Mouse (Mus musculus) ovary, adult 10 weeks (tissue): Measurements from ENCODE around the gene Stk38. TPM values are rescaled to one million over a fixed set of nuclear protein-coding genes. Genes with fewer than 3 reads are reported as not detected.

Source experiments
- polyA plus RNA-seq: library from polyadenylated mRNA; stranded (reverse); fragments of 350-450 nt; fragmentation: Illumina TruSeq; extraction: RNeasy Lipid Tissue Mini Kit (QIAGEN cat#74804); gene quantifications from one replicate; pipeline ENCODE4 v1.2.3, GENCODE M21; 2014

Gene Stk38
- 99.1 TPM for polyA plus RNA-seq

GRCm38 (mm10) chr17:29007641-29008325 lies at the start of gene Stk38:
Gene Stk38 (minus strand): TSS chr17:29007995.

GRCm38 (mm10) chr17:29032274-29033069 lies 24.7 kb upstream of the Stk38 start, which contains the start of gene Srsf3:
Gene Srsf3 (plus strand): TSS chr17:29032628.

GRCm38 (mm10) chr17:28951831-28952799 lies 55.7 kb downstream of the Stk38 start, which contains the start of gene Kctd20:
Gene Kctd20 (plus strand): TSS chr17:28951950.

GRCm38 (mm10) chr17:28943740-28944139 lies 64.1 kb downstream of the Stk38 start, which contains the start of gene Pxt1:
Gene Pxt1 (minus strand): TSS chr17:28943840.

Other genes starting within 250 kb of the Stk38 start
- gene Mapk13, start 238.7 kb downstream of the Stk38 start, polyA plus RNA-seq = not detected
- gene Brpf3, start 206.9 kb downstream of the Stk38 start, polyA plus RNA-seq = 18.4 TPM
- not detected for gene Pnpla1, start 149.6 kb downstream of the Stk38 start, polyA plus RNA-seq
- gene 4930539E08Rik, start 92.7 kb downstream of the Stk38 start, polyA plus RNA-seq = not detected
- gene Pxt1, start 64.2 kb downstream of the Stk38 start, polyA plus RNA-seq = not detected
- 54.1 TPM for gene Kctd20, start 56.0 kb downstream of the Stk38 start, polyA plus RNA-seq
- 744 TPM for gene Srsf3, start 24.6 kb upstream of the Stk38 start, polyA plus RNA-seq
- gene Cdkn1a, start 83.0 kb upstream of the Stk38 start, polyA plus RNA-seq = 14.2 TPM
- not detected for gene Rab44, start 106.2 kb upstream of the Stk38 start, polyA plus RNA-seq
- gene Cpne5, start 230.2 kb upstream of the Stk38 start, polyA plus RNA-seq = not detected